Mouse (Mus musculus): ENCODE results near the gene Trim80. TPM values are rescaled to one million over a fixed set of nuclear protein-coding genes. Genes with fewer than 3 reads are reported as not detected.

Trim80 gene
- total and polyA plus RNA-seq, 2 experiments from 2014 or later, result 0.26 TPM; not detected in 1

GRCm38 (mm10) chr11:115409556-115409955 lies 30.8 kb upstream of the Trim80 start:
- 0 out of 2 replicates have a peak, but pooled peaks cover 4% of the 10 kb centered on the region for H3K4me1 ChIP-seq (ENCODE audit: control insufficient read depth, insufficient read depth)
- no peaks in the 10 kb centered on the region for H3K9me3 ChIP-seq (replicated peaks; ENCODE audit: control insufficient read depth, low read length)
- no peaks in the 10 kb centered on the region for H3K27me3 ChIP-seq (ENCODE audit: control insufficient read depth, insufficient read depth, low read length)
- ATAC-seq (ENCODE audit: insufficient read depth, low read depth), result no peak
- no peak overlapping the region for H3K4me3 ChIP-seq (ENCODE audit: low read depth, low read length)
- no peak overlapping the region for H3K4me2 ChIP-seq (ENCODE audit: low read depth, low read length)
- no peak for DNase-seq (ENCODE audit: low spot score)
- H3K36me3 ChIP-seq (replicated peaks; ENCODE audit: control insufficient read depth, insufficient read depth, low read length), result peaks cover 44% of the 10 kb centered on the region
- H3K27ac ChIP-seq (ENCODE audit: low read depth), result peak overlapping the region; percentile 76; the same call in 1 of the 2 replicates
- H3K9ac ChIP-seq (replicated peaks; ENCODE audit: low read depth, low read length), result no peak overlapping the region
- WGBS, result 93% methylated on average over 7 of the region's 7 CpGs
- no peak for TF ChIP-seq CTCF (IDR thresholded peaks at IDR 0.05; ENCODE audit: low read depth)
- TF ChIP-seq EP300 (IDR thresholded peaks at IDR 0.05; ENCODE audit: low read depth), result no peak

- under 1% methylated on average over 44 of the region's 56 CpGs for WGBS
Measured at GRCm38 (mm10) chr11:115419531-115420237, 20.7 kb upstream of the Trim80 start, which contains the start of the genes Atp5h and Kctd2. Atp5h (minus strand) TSS chr11:115419962. Kctd2 (plus strand) TSS chr11:115420128.

GRCm38 (mm10) chr11:115420336-115421190 lies 19.8 kb upstream of the Trim80 start:
- under 1% methylated on average over 44 of the region's 45 CpGs for WGBS
- H3K27me3 ChIP-seq (ENCODE audit: control insufficient read depth, insufficient read depth, low read length), result no peaks in the 10 kb centered on the region
- peaks cover 39% of the 10 kb centered on the region for H3K4me1 ChIP-seq (ENCODE audit: control insufficient read depth, insufficient read depth)
- peak overlapping the region; percentile 92 for H3K9ac ChIP-seq (replicated peaks; ENCODE audit: low read depth, low read length)
- H3K4me3 ChIP-seq (ENCODE audit: low read depth, low read length), result peak overlapping the region; percentile 87
- peak; percentile 53 for DNase-seq (ENCODE audit: low spot score)
- peak; percentile 62 for ATAC-seq (ENCODE audit: insufficient read depth, low read depth)
- peaks cover 42% of the 10 kb centered on the region for H3K36me3 ChIP-seq (replicated peaks; ENCODE audit: control insufficient read depth, insufficient read depth, low read length)
- H3K9me3 ChIP-seq (replicated peaks; ENCODE audit: control insufficient read depth, low read length), result no peaks in the 10 kb centered on the region
- H3K27ac ChIP-seq (ENCODE audit: low read depth), result peak overlapping the region; percentile 85
- H3K4me2 ChIP-seq (ENCODE audit: low read depth, low read length), result peak overlapping the region; percentile 94
- TF ChIP-seq CTCF (IDR thresholded peaks at IDR 0.05; ENCODE audit: low read depth) (no peak), EP300 (IDR thresholded peaks at IDR 0.05; ENCODE audit: low read depth) (no peak)

More at GRCm38 (mm10) chr11:115419531-115420237, 20.7 kb upstream of the Trim80 start, which contains the start of the genes Atp5h and Kctd2:
- peak; percentile 97 for DNase-seq (ENCODE audit: low spot score)
- no peak for TF ChIP-seq EP300 (IDR thresholded peaks at IDR 0.05; ENCODE audit: low read depth)
- no peak for TF ChIP-seq CTCF (IDR thresholded peaks at IDR 0.05; ENCODE audit: low read depth)
- Histone ChIP-seq H3K27me3 (ENCODE audit: control insufficient read depth, insufficient read depth, low read length) (no peaks in the 10 kb centered on the region), H3K4me2 (ENCODE audit: low read depth, low read length) (peak within 1 kb of the TSS; percentile 94), H3K27ac (ENCODE audit: low read depth) (peak within 1 kb of the TSS; percentile 89), H3K36me3 (replicated peaks; ENCODE audit: control insufficient read depth, insufficient read depth, low read length) (peaks cover 41% of the 10 kb centered on the region), H3K9ac (replicated peaks; ENCODE audit: low read depth, low read length) (peak within 1 kb of the TSS; percentile 92), H3K9me3 (replicated peaks; ENCODE audit: control insufficient read depth, low read length) (no peaks in the 10 kb centered on the region), H3K4me3 (ENCODE audit: low read depth, low read length) (peak within 1 kb of the TSS; percentile 87), H3K4me1 (ENCODE audit: control insufficient read depth, insufficient read depth) (peaks cover 40% of the 10 kb centered on the region)
- peak; percentile 96 for ATAC-seq (ENCODE audit: insufficient read depth, low read depth)

- H3K27ac ChIP-seq (ENCODE audit: low read depth), result no peak overlapping the region
- peak overlapping the region; percentile 94 for H3K4me2 ChIP-seq (ENCODE audit: low read depth, low read length)
- no peak for DNase-seq (ENCODE audit: low spot score)
- TF ChIP-seq EP300 (IDR thresholded peaks at IDR 0.05; ENCODE audit: low read depth) (no peak), CTCF (IDR thresholded peaks at IDR 0.05; ENCODE audit: low read depth) (no peak)
- H3K9me3 ChIP-seq (replicated peaks; ENCODE audit: control insufficient read depth, low read length), result no peaks in the 10 kb centered on the region
- 52% methylated on average over 1 of the region's 1 CpGs for WGBS
- H3K36me3 ChIP-seq (replicated peaks; ENCODE audit: control insufficient read depth, insufficient read depth, low read length), result peaks cover 43% of the 10 kb centered on the region
- peaks cover 35% of the 10 kb centered on the region for H3K4me1 ChIP-seq (ENCODE audit: control insufficient read depth, insufficient read depth)
- no peak for ATAC-seq (ENCODE audit: insufficient read depth, low read depth)
- peak overlapping the region; percentile 87 for H3K4me3 ChIP-seq (ENCODE audit: low read depth, low read length)
- H3K9ac ChIP-seq (replicated peaks; ENCODE audit: low read depth, low read length), result 0 out of 2 replicates have a peak overlapping the region, but pooled peaks have one; percentile 92
- no peaks in the 10 kb centered on the region for H3K27me3 ChIP-seq (ENCODE audit: control insufficient read depth, insufficient read depth, low read length)
Measured at GRCm38 (mm10) chr11:115421328-115421727, 19.0 kb upstream of the Trim80 start.

GRCm38 (mm10) chr11:115421972-115422371 lies 18.4 kb upstream of the Trim80 start:
- no peaks in the 10 kb centered on the region for H3K9me3 ChIP-seq (replicated peaks; ENCODE audit: control insufficient read depth, low read length)
- no peak overlapping the region for H3K27ac ChIP-seq (ENCODE audit: low read depth)
- TF ChIP-seq CTCF (IDR thresholded peaks at IDR 0.05; ENCODE audit: low read depth), result no peak
- no peaks in the 10 kb centered on the region for H3K27me3 ChIP-seq (ENCODE audit: control insufficient read depth, insufficient read depth, low read length)
- no peak for ATAC-seq (ENCODE audit: insufficient read depth, low read depth)
- H3K4me3 ChIP-seq (ENCODE audit: low read depth, low read length), result no peak overlapping the region
- peaks cover 43% of the 10 kb centered on the region for H3K36me3 ChIP-seq (replicated peaks; ENCODE audit: control insufficient read depth, insufficient read depth, low read length)
- 92% methylated on average over 16 of the region's 16 CpGs for WGBS
- H3K9ac ChIP-seq (replicated peaks; ENCODE audit: low read depth, low read length), result no peak overlapping the region
- H3K4me1 ChIP-seq (ENCODE audit: control insufficient read depth, insufficient read depth), result peaks cover 32% of the 10 kb centered on the region
- peak overlapping the region; percentile 94; the same call in 1 of the 2 replicates for H3K4me2 ChIP-seq (ENCODE audit: low read depth, low read length)
- no peak for DNase-seq (ENCODE audit: low spot score)

All from heart, postnatal 0 days (tissue).